Comparison of ENCODE assay signal across 20 mouse cellular contexts in the genomic region with DNA sequence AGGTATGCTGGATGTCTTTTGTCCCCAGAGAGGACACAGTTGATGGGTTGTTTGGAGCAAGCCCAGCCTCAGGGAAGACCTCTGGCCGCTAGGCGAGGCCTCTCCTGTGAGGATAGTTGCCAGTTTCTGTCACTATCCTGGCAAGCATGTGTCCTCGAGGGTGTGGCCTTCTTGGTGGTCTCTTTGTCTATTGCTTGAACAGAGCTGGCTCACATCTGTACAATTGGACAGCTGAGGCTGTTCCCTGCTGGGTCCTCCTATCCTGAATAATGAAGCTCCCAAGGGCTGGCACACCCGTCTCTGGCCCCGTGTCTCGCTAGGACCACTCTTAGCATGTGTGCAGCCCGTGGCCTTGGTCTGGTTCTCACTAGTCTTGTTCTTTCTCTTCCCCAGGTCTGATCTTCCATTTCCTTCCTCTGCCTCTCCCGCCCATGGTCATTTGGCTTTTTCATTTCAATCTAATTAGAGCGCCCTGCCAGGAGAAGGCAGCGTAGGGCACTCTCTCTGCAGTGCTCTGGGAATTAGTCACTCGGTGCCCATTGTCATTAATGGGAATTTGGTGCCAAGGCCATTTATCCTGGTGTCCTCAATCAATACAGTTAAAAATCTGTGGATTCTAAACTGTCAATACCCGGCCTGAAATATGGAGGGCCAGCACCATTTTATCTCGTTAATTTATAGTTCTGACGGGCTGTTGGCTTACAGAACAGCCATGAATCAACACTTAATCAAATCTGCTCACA.
DNase-seq lines count a peak whose midpoint lies in the region; ATAC-seq and TF ChIP-seq lines count a peak whose summit lies in the region.
"Had no signal": no experiment of that assay in that cellular context is flagged by ENCODE, and none has a peak within 500 bp of the region (broad histone marks: within the 10 kb centered on the region; RNA-seq: fewer than 3 reads in every experiment).

No protein-coding gene starts in this region.

- no peak for TF ChIP-seq POLR2A in brain, embryonic 14.5 days (IDR thresholded peaks at IDR 0.05; ENCODE audit: borderline replicate concordance, extremely low read depth, insufficient read depth, insufficient read length, poor library complexity, severe bottlenecking)

- ATAC-seq in midbrain, embryonic 11.5 days (ENCODE audit: low FRiP score), result no peak
- no peak for ATAC-seq in midbrain, embryonic 16.5 days
- 0 out of 2 replicates have a peak, but pooled peaks have one; percentile 19 for ATAC-seq in hindbrain, embryonic 13.5 days (ENCODE audit: low FRiP score)
- ATAC-seq in midbrain, postnatal 0 days (ENCODE audit: low FRiP score), result no peak; the same call in 1 of the 2 replicates
- ATAC-seq: intestine, embryonic 15.5 days; lung, postnatal 0 days had no signal

- H3K4me2 ChIP-seq in midbrain, embryonic 11.5 days, result no peak overlapping the region
- no peak overlapping the region for H3K4me2 ChIP-seq in midbrain, embryonic 16.5 days (ENCODE audit: low read length)
- H3K4me2 ChIP-seq in hindbrain, embryonic 13.5 days, result no peak overlapping the region
- no peak overlapping the region for H3K4me2 ChIP-seq in midbrain, postnatal 0 days (ENCODE audit: low read depth, low read length, poor library complexity, severe bottlenecking)
- H3K4me2 ChIP-seq: embryonic facial prominence, embryonic 12.5 days; intestine, embryonic 15.5 days; limb, embryonic 15.5 days; liver, embryonic 15.5 days had no signal

- H3K27ac ChIP-seq in midbrain, embryonic 11.5 days (ENCODE audit: low read depth, low read length), result no peak overlapping the region
- no peak overlapping the region for H3K27ac ChIP-seq in midbrain, embryonic 16.5 days (ENCODE audit: low read length)
- peak overlapping the region; percentile 75 for H3K27ac ChIP-seq in hindbrain, embryonic 13.5 days
- H3K27ac ChIP-seq in midbrain, postnatal 0 days (ENCODE audit: low read depth, low read length), result no peak overlapping the region
- H3K27ac ChIP-seq: embryonic facial prominence, embryonic 12.5 days; heart, adult 2 months; intestine, embryonic 15.5 days; limb, embryonic 15.5 days; liver, embryonic 15.5 days had no signal

- no peaks in the 10 kb centered on the region for H3K27me3 ChIP-seq in midbrain, embryonic 11.5 days (ENCODE audit: control insufficient read depth, insufficient read depth, low read length)
- no peaks in the 10 kb centered on the region for H3K27me3 ChIP-seq in midbrain, embryonic 16.5 days (ENCODE audit: control insufficient read depth, insufficient read depth, low read depth, low read length)
- 0 out of 2 replicates have a peak, but pooled peaks cover 9% of the 10 kb centered on the region for H3K27me3 ChIP-seq in hindbrain, embryonic 13.5 days
- H3K27me3 ChIP-seq in midbrain, postnatal 0 days (ENCODE audit: insufficient read depth, low read length), result no peaks in the 10 kb centered on the region
- H3K27me3 ChIP-seq: embryonic facial prominence, embryonic 12.5 days; intestine, embryonic 15.5 days; limb, embryonic 15.5 days; liver, embryonic 15.5 days had no signal

- H3K4me1 ChIP-seq in midbrain, embryonic 11.5 days (ENCODE audit: control insufficient read depth, insufficient read depth, low read length), result no peaks in the 10 kb centered on the region
- H3K4me1 ChIP-seq in midbrain, embryonic 16.5 days (ENCODE audit: control insufficient read depth, insufficient read depth, low read length), result peaks cover 10% of the 10 kb centered on the region
- peaks cover 62% of the 10 kb centered on the region for H3K4me1 ChIP-seq in hindbrain, embryonic 13.5 days (replicated peaks)
- H3K4me1 ChIP-seq in midbrain, postnatal 0 days (ENCODE audit: insufficient read depth, low read length), result no peaks in the 10 kb centered on the region
- H3K4me1 ChIP-seq: intestine, embryonic 15.5 days; liver, embryonic 15.5 days had no signal

- H3K9me3 ChIP-seq in midbrain, embryonic 11.5 days (ENCODE audit: control insufficient read depth, low read length), result no peaks in the 10 kb centered on the region
- H3K9me3 ChIP-seq in midbrain, embryonic 16.5 days (replicated peaks; ENCODE audit: control insufficient read depth, low read length, poor library complexity, severe bottlenecking), result no peaks in the 10 kb centered on the region
- no peaks in the 10 kb centered on the region for H3K9me3 ChIP-seq in hindbrain, embryonic 13.5 days
- H3K9me3 ChIP-seq in midbrain, postnatal 0 days (ENCODE audit: low read length), result no peaks in the 10 kb centered on the region
- H3K9me3 ChIP-seq: embryonic facial prominence, embryonic 12.5 days; intestine, embryonic 15.5 days; limb, embryonic 15.5 days; liver, embryonic 15.5 days had no signal

- no peak overlapping the region for H3K9ac ChIP-seq in midbrain, embryonic 11.5 days (ENCODE audit: low read length)
- no peak overlapping the region for H3K9ac ChIP-seq in midbrain, embryonic 16.5 days (ENCODE audit: low read depth, low read length)
- no peak overlapping the region for H3K9ac ChIP-seq in hindbrain, embryonic 13.5 days
- no peak overlapping the region for H3K9ac ChIP-seq in midbrain, postnatal 0 days (replicated peaks; ENCODE audit: low read length, poor library complexity, severe bottlenecking)
- H3K9ac ChIP-seq: embryonic facial prominence, embryonic 12.5 days; intestine, embryonic 15.5 days; limb, embryonic 15.5 days; liver, embryonic 15.5 days had no signal

- H3K36me3 ChIP-seq in midbrain, embryonic 11.5 days (ENCODE audit: control insufficient read depth, insufficient read depth, low read length), result no peaks in the 10 kb centered on the region
- H3K36me3 ChIP-seq in midbrain, embryonic 16.5 days (ENCODE audit: control insufficient read depth, insufficient read depth, low read length), result no peaks in the 10 kb centered on the region
- H3K36me3 ChIP-seq in hindbrain, embryonic 13.5 days, result no peaks in the 10 kb centered on the region
- no peaks in the 10 kb centered on the region for H3K36me3 ChIP-seq in midbrain, postnatal 0 days (ENCODE audit: insufficient read depth, low read length)
- H3K36me3 ChIP-seq: embryonic facial prominence, embryonic 12.5 days; intestine, embryonic 15.5 days; limb, embryonic 15.5 days; liver, embryonic 15.5 days had no signal

- 80% methylated on average over 14 of the region's 14 CpGs for WGBS in midbrain, embryonic 11.5 days
- WGBS in midbrain, embryonic 16.5 days, result 50% methylated on average over 14 of the region's 14 CpGs
- WGBS in hindbrain, embryonic 13.5 days, result 33% methylated on average over 14 of the region's 14 CpGs
- WGBS in midbrain, postnatal 0 days, result 57% methylated on average over 14 of the region's 14 CpGs

- no peak for TF ChIP-seq CTCF in brain, embryonic 14.5 days (IDR thresholded peaks at IDR 0.05; ENCODE audit: borderline replicate concordance, extremely low read depth, insufficient read depth, insufficient read length)
- no peak for TF ChIP-seq CTCF in midbrain, postnatal 0 days (IDR thresholded peaks at IDR 0.05)

- no peak overlapping the region for H3K4me3 ChIP-seq in midbrain, embryonic 11.5 days (ENCODE audit: low read depth, low read length)
- no peak overlapping the region for H3K4me3 ChIP-seq in midbrain, embryonic 16.5 days (ENCODE audit: low read depth, low read length)
- no peak overlapping the region for H3K4me3 ChIP-seq in hindbrain, embryonic 13.5 days
- H3K4me3 ChIP-seq in midbrain, postnatal 0 days (ENCODE audit: low read depth, low read length), result no peak overlapping the region
- H3K4me3 ChIP-seq: embryonic facial prominence, embryonic 12.5 days; erythroblast, embryonic 14.5 days; heart, adult 2 months; intestine, embryonic 15.5 days; limb, embryonic 15.5 days; liver, embryonic 15.5 days had no signal

- DNase-seq in midbrain, embryonic 11.5 days (ENCODE audit: low spot score, missing footprints), result peak; percentile 44
- peak; percentile 56 for DNase-seq in brain, embryonic 14.5 days (ENCODE audit: low read depth)
- DNase-seq in midbrain, postnatal 0 days (ENCODE audit: low spot score), result peak; percentile 28
- DNase-seq in adipocyte (ENCODE audit: low spot score), result no peak
- no peak for DNase-seq in testis, postnatal 14 days (ENCODE audit: low spot score)
- DNase-seq: adrenal gland, postnatal 10 days; cerebellum, adult 9-11 months; gastrocnemius, postnatal 10 days; heart, adult 2 months; heart, postnatal 4 days; layer of hippocampus, postnatal 36 days; thymus, postnatal 36 days had no signal

Comparison
In these comparisons a context has a peak if more than half of its experiments do, and no peak if none do; other contexts are left out.
1. DNase-seq: peak in midbrain, embryonic 11.5 days (single experiment), brain, embryonic 14.5 days (single experiment) and midbrain, postnatal 0 days (single experiment); none in adipocyte (single experiment) and testis, postnatal 14 days (single experiment).